Mouse (Mus musculus): ENCODE results near the gene Psme3. TPM values are rescaled to one million over a fixed set of nuclear protein-coding genes. Genes with fewer than 3 reads are reported as not detected.

Psme3 gene
- 80.5 and 81.0 TPM in 2 replicates for polyA plus RNA-seq (2015; fragmentation: Nextera tagmentation; extraction: Ambion mirVana)

GRCm38 (mm10) chr11:101315665-101316500, at the start of gene Psme3:
Psme3 (plus strand) TSS chr11:101316213.

GRCm38 (mm10) chr11:101278223-101279192, 37.5 kb upstream of the Psme3 start, which contains the start of the genes Cntd1 and Coa3:
Cntd1 (plus strand) TSS chr11:101279012.
Coa3 (minus strand) TSS chr11:101279114.

GRCm38 (mm10) chr11:101302004-101302798, 13.8 kb upstream of the Psme3 start, which contains the start of gene Becn1:
Becn1 (minus strand) TSS chr11:101302286.

GRCm38 (mm10) chr11:101324763-101325162, 8.8 kb downstream of the Psme3 start, which contains the start of gene Aoc2:
Aoc2 (plus strand) TSS chr11:101325063.

GRCm38 (mm10) chr11:101330371-101330924, 14.4 kb downstream of the Psme3 start, which contains the start of gene Aoc3:
Aoc3 (plus strand) TSS chr11:101330605.

GRCm38 (mm10) chr11:101367326-101367935, 51.4 kb downstream of the Psme3 start, which contains the start of gene G6pc:
G6pc (plus strand) TSS chr11:101367561.

Small RNA genes lying within 50 kb of the gene (microRNA-seq; reads per million reads assigned to microRNA genes)
- gene Gm25593, result not detected

Other genes with a start within 250 kb of the Psme3 start
- gene Naglu, start 246.2 kb upstream of the Psme3 start, polyA plus RNA-seq (2015; fragmentation: Nextera tagmentation; extraction: Ambion mirVana), result 12.8 and 12.9 TPM in 2 replicates
- 0.18 and 0.28 TPM in 2 replicates for gene Hsd17b1, start 237.8 kb upstream of the Psme3 start, polyA plus RNA-seq (2015; fragmentation: Nextera tagmentation; extraction: Ambion mirVana)
- 30.7 and 32.2 TPM in 2 replicates for gene Coasy, start 233.6 kb upstream of the Psme3 start, polyA plus RNA-seq (2015; fragmentation: Nextera tagmentation; extraction: Ambion mirVana)
- 66.4 and 68.3 TPM in 2 replicates for gene Mlx, start 228.9 kb upstream of the Psme3 start, polyA plus RNA-seq (2015; fragmentation: Nextera tagmentation; extraction: Ambion mirVana)
- gene Psmc3ip, start 220.8 kb upstream of the Psme3 start, polyA plus RNA-seq (2015; fragmentation: Nextera tagmentation; extraction: Ambion mirVana), result 11.4 and 15.9 TPM in 2 replicates
- 21.0 and 22.1 TPM in 2 replicates for gene Retreg3, start 196.3 kb upstream of the Psme3 start, polyA plus RNA-seq (2015; fragmentation: Nextera tagmentation; extraction: Ambion mirVana)
- gene Tubg1, start 196.3 kb upstream of the Psme3 start, polyA plus RNA-seq (2015; fragmentation: Nextera tagmentation; extraction: Ambion mirVana), result 61.3 and 65.4 TPM in 2 replicates
- 62.5 and 67.4 TPM in 2 replicates for gene Tubg2, start 160.3 kb upstream of the Psme3 start, polyA plus RNA-seq (2015; fragmentation: Nextera tagmentation; extraction: Ambion mirVana)
- 13.6 and 14.3 TPM in 2 replicates for gene Cntnap1, start 145.7 kb upstream of the Psme3 start, polyA plus RNA-seq (2015; fragmentation: Nextera tagmentation; extraction: Ambion mirVana)
- gene Plekhh3, start 144.9 kb upstream of the Psme3 start, polyA plus RNA-seq (2015; fragmentation: Nextera tagmentation; extraction: Ambion mirVana), result 7.9 and 10.5 TPM in 2 replicates
- 0.56 and 1.0 TPM in 2 replicates for gene Ccr10, start 140.8 kb upstream of the Psme3 start, polyA plus RNA-seq (2015; fragmentation: Nextera tagmentation; extraction: Ambion mirVana)
- gene Ezh1, start 89.8 kb upstream of the Psme3 start, polyA plus RNA-seq (2015; fragmentation: Nextera tagmentation; extraction: Ambion mirVana), result 21.5 and 25.4 TPM in 2 replicates
- 143 and 155 TPM in 2 replicates for gene Ramp2, start 70.2 kb upstream of the Psme3 start, polyA plus RNA-seq (2015; fragmentation: Nextera tagmentation; extraction: Ambion mirVana)
- gene Vps25, start 62.5 kb upstream of the Psme3 start, polyA plus RNA-seq (2015; fragmentation: Nextera tagmentation; extraction: Ambion mirVana), result 129 and 133 TPM in 2 replicates
- 5.9 and 6.4 TPM in 2 replicates for gene Wnk4, start 55.6 kb upstream of the Psme3 start, polyA plus RNA-seq (2015; fragmentation: Nextera tagmentation; extraction: Ambion mirVana)
- 0.48 and 1.0 TPM in 2 replicates for gene Cntd1, start 37.2 kb upstream of the Psme3 start, polyA plus RNA-seq (2015; fragmentation: Nextera tagmentation; extraction: Ambion mirVana)
- gene Coa3, start 37.1 kb upstream of the Psme3 start, polyA plus RNA-seq (2015; fragmentation: Nextera tagmentation; extraction: Ambion mirVana), result 229 and 252 TPM in 2 replicates
- 131 and 140 TPM in 2 replicates for gene Becn1, start 13.9 kb upstream of the Psme3 start, polyA plus RNA-seq (2015; fragmentation: Nextera tagmentation; extraction: Ambion mirVana)
- 0.46 and 0.64 TPM in 2 replicates for gene Aoc2, start 8.8 kb downstream of the Psme3 start, polyA plus RNA-seq (2015; fragmentation: Nextera tagmentation; extraction: Ambion mirVana)
- 0.18 and 0.34 TPM in 2 replicates for gene Aoc3, start 14.4 kb downstream of the Psme3 start, polyA plus RNA-seq (2015; fragmentation: Nextera tagmentation; extraction: Ambion mirVana)
- not detected in 2 replicates for gene G6pc, start 51.3 kb downstream of the Psme3 start, polyA plus RNA-seq (2015; fragmentation: Nextera tagmentation; extraction: Ambion mirVana)
- gene Aarsd1, start 101.4 kb downstream of the Psme3 start, polyA plus RNA-seq (2015; fragmentation: Nextera tagmentation; extraction: Ambion mirVana), result 84.4 and 90.0 TPM in 2 replicates
- 5.1 and 6.6 TPM in 2 replicates for gene Gm27029, start 108.6 kb downstream of the Psme3 start, polyA plus RNA-seq (2015; fragmentation: Nextera tagmentation; extraction: Ambion mirVana)
- 22.4 and 24.5 TPM in 2 replicates for gene Rundc1, start 108.9 kb downstream of the Psme3 start, polyA plus RNA-seq (2015; fragmentation: Nextera tagmentation; extraction: Ambion mirVana)
- 4.1 and 4.5 TPM in 2 replicates for gene Ptges3l, start 109.1 kb downstream of the Psme3 start, polyA plus RNA-seq (2015; fragmentation: Nextera tagmentation; extraction: Ambion mirVana)
- gene Rpl27, start 126.1 kb downstream of the Psme3 start, polyA plus RNA-seq (2015; fragmentation: Nextera tagmentation; extraction: Ambion mirVana), result 246 and 275 TPM in 2 replicates
- gene Ifi35, start 132.2 kb downstream of the Psme3 start, polyA plus RNA-seq (2015; fragmentation: Nextera tagmentation; extraction: Ambion mirVana), result 6.7 and 8.5 TPM in 2 replicates
- 163 and 168 TPM in 2 replicates for gene Rnd2, start 148.8 kb downstream of the Psme3 start, polyA plus RNA-seq (2015; fragmentation: Nextera tagmentation; extraction: Ambion mirVana)
- 103 and 115 TPM in 2 replicates for gene Vat1, start 150.0 kb downstream of the Psme3 start, polyA plus RNA-seq (2015; fragmentation: Nextera tagmentation; extraction: Ambion mirVana)
- 1.8 and 1.9 TPM in 2 replicates for gene Brca1, start 235.7 kb downstream of the Psme3 start, polyA plus RNA-seq (2015; fragmentation: Nextera tagmentation; extraction: Ambion mirVana)
- gene Nbr1, start 235.9 kb downstream of the Psme3 start, polyA plus RNA-seq (2015; fragmentation: Nextera tagmentation; extraction: Ambion mirVana), result 47.0 TPM in 2 replicates

All from neural tube, postnatal 0 days (tissue).